Mouse (Mus musculus) frontal cortex, postnatal 25 days (tissue): Measurements from ENCODE around the gene Olfr1313.
"Not testable (repeated sequence)": the region's sequence is repeated elsewhere in the genome, so short reads cannot be mapped to it uniquely, and the experiment has no call there.

Experiments
- DNase-seq, 2 experiments: peaks; one replicate each; pipeline ENCODE4 v3.0.0; 2022; ENCODE audit warnings: low spot score in 2 of 2

Gene Olfr1313

DNA sequence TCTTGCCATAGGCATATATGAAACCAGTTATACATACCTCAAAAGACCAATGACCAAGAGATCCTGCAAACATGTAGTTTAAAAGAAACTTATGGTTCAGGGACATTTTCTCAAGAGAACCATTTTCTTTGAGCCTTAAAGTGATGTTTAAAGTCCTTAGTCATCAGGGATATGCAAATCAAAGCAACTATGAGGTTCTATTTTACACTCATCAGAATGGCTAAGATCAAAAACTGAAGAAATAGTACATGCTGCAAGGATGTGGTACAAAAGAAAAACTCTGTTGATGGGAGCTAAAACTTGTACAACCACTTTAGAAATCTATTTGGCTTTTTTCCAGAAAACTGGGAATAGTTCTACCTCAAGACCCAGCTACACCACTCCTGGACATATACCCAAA lies at the start of gene Olfr1313:
TSS of gene Olfr1313 (minus strand) at position 101 of the 400 bp plus-strand sequence.
- no peak for DNase-seq

DNA sequence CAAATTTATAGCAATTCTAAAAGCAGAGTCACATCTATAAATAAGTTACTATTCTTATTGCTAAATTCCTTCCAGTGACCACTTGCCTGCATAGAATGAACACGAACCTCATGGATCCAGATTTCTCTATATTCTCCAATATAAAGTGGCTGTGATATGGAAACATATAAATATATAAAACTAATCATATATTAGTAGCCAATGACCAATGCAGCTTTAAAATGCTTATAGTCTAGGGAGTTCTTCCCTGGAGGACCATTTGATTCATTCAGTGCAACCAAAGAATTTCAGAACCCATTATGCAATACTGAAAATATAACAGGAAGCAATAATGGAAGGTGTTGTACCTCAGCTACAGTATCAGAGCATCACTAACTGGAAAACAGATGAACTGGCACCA lies 37.7 kb upstream of the Olfr1313 start, which contains the start of gene Olfr1315-ps1:
TSS of gene Olfr1315-ps1 (minus strand) at position 101 of the 400 bp plus-strand sequence.
- no peak for DNase-seq

DNA sequence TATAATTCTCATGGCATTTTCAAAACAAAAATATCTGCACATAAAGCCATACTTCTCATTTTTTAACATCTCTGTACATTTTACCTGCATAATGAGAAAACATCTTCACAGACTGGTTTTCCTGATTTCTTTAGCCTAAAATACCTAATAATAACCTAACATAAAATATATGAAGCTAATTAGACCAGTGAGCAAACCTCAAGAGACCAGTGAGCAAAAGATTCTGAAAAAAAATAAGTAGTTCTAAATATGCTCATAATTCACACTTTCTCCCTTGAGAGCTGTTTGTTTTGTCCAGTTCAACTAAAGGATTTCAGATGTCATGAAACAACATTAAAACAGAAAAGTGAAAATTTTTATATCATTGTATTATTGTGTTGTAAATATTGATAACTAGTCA lies 19.0 kb upstream of the Olfr1313 start, which contains the start of gene Olfr1314:
TSS of gene Olfr1314 (minus strand) at position 101 of the 400 bp plus-strand sequence.
- no peak for DNase-seq

DNA sequence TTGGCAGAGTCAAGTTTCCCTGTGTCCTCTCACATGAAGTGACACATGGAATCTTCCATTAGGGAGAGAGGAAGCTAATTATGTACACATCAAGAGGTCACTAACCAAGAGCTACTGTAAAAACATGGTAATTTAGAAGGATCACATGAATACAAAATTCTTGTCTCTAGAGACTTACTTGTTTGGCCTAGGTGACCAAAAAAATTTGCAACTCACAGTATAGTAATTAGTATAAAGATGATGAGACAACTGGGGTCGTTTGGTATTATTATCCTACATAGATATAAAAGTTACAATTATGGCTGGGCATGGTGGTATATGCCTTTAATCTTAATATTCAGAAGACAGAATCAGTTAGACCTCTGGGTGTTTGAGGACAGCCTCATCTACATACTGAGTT lies 27.5 kb downstream of the Olfr1313 start, which contains the start of gene Olfr1312:
TSS of gene Olfr1312 (minus strand) at position 101 of the 400 bp plus-strand sequence.
- no peak for DNase-seq

DNA sequence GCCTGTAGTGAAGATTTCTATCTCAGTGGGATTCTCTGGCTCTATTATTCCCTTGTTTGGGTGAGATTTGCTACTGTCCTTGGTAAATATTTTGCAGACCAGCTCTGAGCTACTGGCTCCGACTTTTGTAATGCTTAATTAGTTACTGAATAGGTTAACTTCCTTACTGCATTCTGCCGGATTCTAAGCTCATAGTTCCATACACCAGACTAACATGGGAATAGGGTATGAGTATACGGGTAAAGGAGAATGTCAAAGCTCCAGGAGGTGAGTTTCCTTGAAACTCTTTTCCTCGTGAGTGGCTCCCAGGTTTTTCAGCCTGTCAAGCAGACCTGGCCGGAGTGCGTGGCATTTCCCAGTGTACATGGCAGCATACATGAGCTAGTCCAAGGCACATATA lies 50.7 kb downstream of the Olfr1313 start:
- DNase-seq = not testable (repeated sequence)

DNA sequence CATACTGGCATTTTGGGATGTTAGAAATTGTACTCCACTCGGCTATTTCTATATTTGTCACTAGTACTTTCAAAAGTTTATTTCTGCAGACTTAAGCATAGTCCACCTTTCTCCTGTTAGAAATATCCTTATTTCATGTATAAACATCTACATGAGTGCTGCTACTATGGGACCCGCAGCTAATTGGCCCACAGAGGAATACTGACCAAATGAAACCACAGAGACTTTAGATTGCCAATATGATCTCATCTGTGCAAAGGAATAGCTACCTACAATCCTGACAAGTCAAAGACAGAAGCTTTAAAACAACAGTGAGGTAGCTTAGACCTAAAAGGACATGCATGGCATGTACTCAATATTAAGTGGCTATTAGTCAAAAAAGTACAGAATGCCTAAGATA lies 53.3 kb downstream of the Olfr1313 start, which contains the start of gene Olfr1311:
TSS of gene Olfr1311 (minus strand) at position 101 of the 400 bp plus-strand sequence.
- no peak for DNase-seq
